Mouse (Mus musculus) midbrain, postnatal 0 days (tissue): ENCODE measurements around the gene Scamp3. TPM values are rescaled to one million over a fixed set of nuclear protein-coding genes. Genes with fewer than 3 reads are reported as not detected.

Experiments
- ATAC-seq: fragments of 200-750 bp; cut with Nextera tagmentation; 2 replicates; pipeline ENCODE4 v1.8.0; 2017; ENCODE audit warnings: moderate number of reproducible peaks, mild to moderate bottlenecking, moderate TSS enrichment, moderate library complexity; ENCODE audit not compliant: low FRiP score
- DNase-seq: peaks from one replicate; pipeline ENCODE4 v3.0.0-alpha.2; 2015; ENCODE audit warnings: low spot score
- H3K27ac ChIP-seq: fragments of 300-500 bp; sonication (generic); 2 replicates; pipeline ENCODE4 v1.5.1; 2014; ENCODE audit warnings: low read depth, mild to moderate bottlenecking, low read length, mixed read lengths
- H3K27me3 ChIP-seq: fragments of 300-500 bp; sonication (generic); 2 replicates; pipeline ENCODE4 v1.6.1; 2014; ENCODE audit warnings: low read length, control low read depth, mixed read lengths; ENCODE audit not compliant: insufficient read depth
- H3K36me3 ChIP-seq: fragments of 300-500 bp; sonication (generic); 2 replicates; pipeline ENCODE4 v1.6.1; 2014; ENCODE audit warnings: low read length, control low read depth, mixed read lengths; ENCODE audit not compliant: insufficient read depth
- H3K4me1 ChIP-seq: fragments of 300-500 bp; sonication (generic); 2 replicates; pipeline ENCODE4 v1.6.1; 2014; ENCODE audit warnings: mild to moderate bottlenecking, control low read depth, antibody characterized with exemption, low read length, mixed read lengths; ENCODE audit not compliant: insufficient read depth
- H3K4me2 ChIP-seq: fragments of 300-500 bp; sonication (generic); 2 replicates; pipeline ENCODE4 v1.6.1; 2014; ENCODE audit warnings: low read depth, mild to moderate bottlenecking, low read length, mixed read lengths; ENCODE audit not compliant: poor library complexity, severe bottlenecking
- H3K4me3 ChIP-seq: fragments of 300-500 bp; sonication (generic); 2 replicates; pipeline ENCODE4 v1.5.1; 2014; ENCODE audit warnings: low read depth, mild to moderate bottlenecking, low read length, moderate library complexity
- H3K9ac ChIP-seq: fragments of 300-500 bp; sonication (generic); replicated peaks from 2 replicates; pipeline ENCODE4 v1.6.1; 2014; ENCODE audit warnings: mild to moderate bottlenecking, low read length, moderate library complexity, mixed read lengths; ENCODE audit not compliant: poor library complexity, severe bottlenecking
- H3K9me3 ChIP-seq: fragments of 300-500 bp; sonication (generic); 2 replicates; pipeline ENCODE4 v1.6.1; 2016; ENCODE audit warnings: low read length, control low read depth
- CTCF ChIP-seq: IDR thresholded peaks from 2 replicates; pipeline ENCODE4 v1.5.1; 2016; ENCODE audit warnings: antibody characterized with exemption, mild to moderate bottlenecking
- WGBS: fragments of 180-500 bp; shearing (Covaris S2); extraction: QIAGEN DNeasy Blood & Tissue Kit; methylation state at CpG from one replicate; pipeline ENCODE4 v1.1.7; 2014; 5-methylcytosine and 5-hydroxymethylcytosine counted together
- polyA plus RNA-seq: library from polyadenylated mRNA; unstranded; fragments of >200 nt; fragmentation: Nextera tagmentation; extraction: Ambion mirVana; gene quantifications from 2 replicates; pipeline ENCODE4 v1.2.1, GENCODE M21; 2015
- total RNA-seq: library from RNA; depleted of rRNA; stranded (reverse); fragments of >200 nt; gene quantifications from 2 replicates; pipeline ENCODE4 v1.2.3, GENCODE M21; 2014

The Scamp3 gene
- total and polyA plus RNA-seq, 2 experiments from 2014 or later = 84.8 to 151 TPM

DNA sequence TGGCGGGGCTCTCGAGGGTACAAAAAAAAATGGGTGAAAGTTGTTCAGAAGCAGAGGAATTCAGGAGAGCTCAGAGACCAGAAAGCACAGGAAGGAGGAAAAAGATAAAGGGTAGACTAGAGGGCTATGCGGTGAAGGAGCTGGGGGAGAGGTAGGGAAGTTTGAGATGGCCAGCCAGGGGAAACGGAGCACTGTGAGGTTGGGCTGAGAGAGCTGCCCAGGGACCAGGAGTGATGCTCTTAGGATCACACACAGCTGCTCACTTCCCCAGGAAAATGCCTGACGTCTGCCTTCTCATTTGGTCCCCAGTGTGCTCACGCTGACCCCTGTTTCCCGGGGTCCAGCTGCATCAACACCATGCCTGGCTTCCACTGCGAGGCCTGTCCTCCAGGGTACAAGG lies 42.3 kb downstream of the Scamp3 start:
- no peak overlapping the region for H3K4me2 ChIP-seq
- WGBS = 50% methylated on average over 8 of the region's 8 CpGs
- ATAC-seq (no peak), DNase-seq (no peak)
- no peak overlapping the region for H3K27ac ChIP-seq
- H3K4me1 ChIP-seq = peaks cover 11% of the 10 kb centered on the region; the same call in 1 of the 2 replicates
- no peak overlapping the region for H3K4me3 ChIP-seq
- H3K27me3 ChIP-seq = no peaks in the 10 kb centered on the region
- H3K9ac ChIP-seq = no peak overlapping the region
- no peak for TF ChIP-seq CTCF
- no peaks in the 10 kb centered on the region for H3K9me3 ChIP-seq
- no peaks in the 10 kb centered on the region for H3K36me3 ChIP-seq

DNA sequence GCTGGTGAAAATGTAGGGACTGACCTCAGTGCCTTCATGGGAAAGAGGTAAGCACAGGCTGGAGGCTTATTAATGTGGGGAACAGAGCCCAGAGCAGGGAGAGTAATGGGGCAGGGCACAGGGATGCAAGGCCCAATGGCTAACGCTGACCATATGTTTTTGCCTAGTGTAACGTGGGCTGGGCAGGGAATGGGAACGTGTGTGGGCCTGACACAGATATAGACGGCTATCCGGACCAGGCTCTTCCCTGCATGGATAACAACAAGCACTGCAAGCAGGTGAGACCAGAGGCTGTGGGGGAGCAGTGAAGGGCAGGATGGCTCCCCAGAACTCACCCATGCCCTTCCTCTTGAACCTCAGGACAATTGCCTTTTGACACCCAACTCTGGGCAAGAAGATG lies 43.9 kb downstream of the Scamp3 start:
- ATAC-seq (no peak), DNase-seq (no peak)
- H3K27me3 ChIP-seq = no peaks in the 10 kb centered on the region
- no peak for TF ChIP-seq CTCF
- no peaks in the 10 kb centered on the region for H3K9me3 ChIP-seq
- no peak overlapping the region for H3K4me3 ChIP-seq
- no peaks in the 10 kb centered on the region for H3K36me3 ChIP-seq
- peaks cover 18% of the 10 kb centered on the region; the same call in 1 of the 2 replicates for H3K4me1 ChIP-seq
- H3K4me2 ChIP-seq = no peak overlapping the region
- 63% methylated on average over 5 of the region's 5 CpGs for WGBS
- H3K27ac ChIP-seq = no peak overlapping the region
- H3K9ac ChIP-seq = no peak overlapping the region

DNA sequence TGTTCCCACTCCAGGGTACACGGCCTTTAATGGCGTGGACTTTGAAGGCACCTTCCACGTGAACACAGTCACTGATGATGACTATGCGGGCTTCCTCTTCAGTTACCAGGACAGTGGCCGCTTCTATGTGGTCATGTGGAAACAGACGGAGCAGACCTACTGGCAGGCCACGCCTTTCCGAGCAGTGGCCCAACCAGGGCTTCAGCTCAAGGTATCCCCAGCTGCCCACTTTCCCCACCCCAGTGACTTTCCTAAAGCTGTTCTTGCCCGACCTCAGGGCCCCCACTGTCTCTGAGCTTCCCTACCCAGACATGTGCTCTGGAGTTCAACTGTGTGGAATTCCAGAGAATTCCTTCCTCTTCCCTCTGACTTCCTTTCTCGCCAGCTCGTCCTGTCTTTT lies 47.5 kb downstream of the Scamp3 start:
- Histone ChIP-seq H3K36me3 (no peaks in the 10 kb centered on the region), H3K4me2 (peak overlapping the region; percentile 85), H3K4me3 (peak overlapping the region; percentile 41), H3K27me3 (no peaks in the 10 kb centered on the region), H3K9ac (peak overlapping the region; percentile 39; the same call in 1 of the 2 replicates), H3K4me1 (peaks cover 26% of the 10 kb centered on the region; the same call in 1 of the 2 replicates), H3K9me3 (no peaks in the 10 kb centered on the region), H3K27ac (peak overlapping the region; percentile 80)
- 35% methylated on average over 11 of the region's 11 CpGs for WGBS
- no peak for TF ChIP-seq CTCF
- ATAC-seq = no peak
- no peak for DNase-seq

DNA sequence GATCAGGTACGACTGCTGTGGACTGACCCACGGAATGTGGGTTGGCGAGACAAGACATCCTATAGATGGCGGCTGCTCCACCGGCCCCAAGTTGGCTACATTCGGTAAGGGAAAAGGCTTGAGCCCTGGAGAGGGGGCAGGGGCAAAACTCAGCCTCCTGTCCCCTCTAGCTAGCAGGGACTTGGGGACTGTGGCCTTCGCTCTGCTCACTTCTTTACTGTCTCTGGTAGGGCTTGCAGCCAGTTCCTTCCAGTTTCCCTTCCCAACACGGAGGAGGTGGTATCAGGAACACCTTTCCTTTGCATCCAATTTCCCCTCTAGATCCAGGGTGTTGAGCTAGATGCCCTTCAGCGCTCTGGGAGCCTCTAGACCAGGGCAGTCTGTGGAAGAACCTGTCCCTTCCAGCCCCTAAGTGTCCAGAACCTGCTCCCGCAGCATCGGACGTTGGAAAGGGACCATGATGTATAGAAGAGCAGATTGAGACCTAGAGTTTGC lies 48.1 kb downstream of the Scamp3 start:
- H3K9ac ChIP-seq = peak overlapping the region; percentile 55
- ATAC-seq (no peak), DNase-seq (no peak)
- H3K27me3 ChIP-seq = no peaks in the 10 kb centered on the region
- peak overlapping the region; percentile 85 for H3K4me2 ChIP-seq
- H3K9me3 ChIP-seq = no peaks in the 10 kb centered on the region
- peak overlapping the region; percentile 80 for H3K27ac ChIP-seq
- WGBS = 17% methylated on average over 12 of the region's 12 CpGs
- H3K4me3 ChIP-seq = peak overlapping the region; percentile 41
- H3K36me3 ChIP-seq = no peaks in the 10 kb centered on the region
- H3K4me1 ChIP-seq = peaks cover 26% of the 10 kb centered on the region; the same call in 1 of the 2 replicates
- TF ChIP-seq CTCF = no peak

DNA sequence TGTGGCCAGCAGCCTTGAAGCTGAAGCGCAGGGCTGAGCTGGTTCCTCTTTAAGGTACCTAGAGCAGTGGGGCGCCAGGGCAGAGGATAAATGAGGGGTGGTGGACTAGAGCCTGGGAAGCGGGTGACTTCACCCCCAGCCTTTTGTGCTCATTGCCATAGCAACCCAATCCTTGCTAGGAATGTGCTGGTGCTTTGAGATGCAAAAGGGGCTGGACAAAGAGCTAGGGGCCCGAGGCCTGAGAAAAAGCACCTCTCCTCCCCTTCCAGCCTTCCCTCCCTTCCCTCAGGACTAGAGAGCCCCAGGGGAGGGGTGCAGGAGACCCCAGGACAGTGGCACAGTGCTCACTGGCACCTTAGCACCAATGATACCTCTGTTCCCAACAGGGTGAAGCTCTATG lies 48.6 kb downstream of the Scamp3 start:
- no peaks in the 10 kb centered on the region for H3K36me3 ChIP-seq
- peak overlapping the region; percentile 80 for H3K27ac ChIP-seq
- H3K9me3 ChIP-seq = no peaks in the 10 kb centered on the region
- peaks cover 26% of the 10 kb centered on the region; the same call in 1 of the 2 replicates for H3K4me1 ChIP-seq
- no peak for TF ChIP-seq CTCF
- H3K4me2 ChIP-seq = peak overlapping the region; percentile 85
- 14% methylated on average over 4 of the region's 4 CpGs for WGBS
- peak overlapping the region; percentile 41 for H3K4me3 ChIP-seq
- peak overlapping the region; percentile 55 for H3K9ac ChIP-seq
- ATAC-seq (peak; percentile 47), DNase-seq (peak; percentile 84)
- H3K27me3 ChIP-seq = no peaks in the 10 kb centered on the region

DNA sequence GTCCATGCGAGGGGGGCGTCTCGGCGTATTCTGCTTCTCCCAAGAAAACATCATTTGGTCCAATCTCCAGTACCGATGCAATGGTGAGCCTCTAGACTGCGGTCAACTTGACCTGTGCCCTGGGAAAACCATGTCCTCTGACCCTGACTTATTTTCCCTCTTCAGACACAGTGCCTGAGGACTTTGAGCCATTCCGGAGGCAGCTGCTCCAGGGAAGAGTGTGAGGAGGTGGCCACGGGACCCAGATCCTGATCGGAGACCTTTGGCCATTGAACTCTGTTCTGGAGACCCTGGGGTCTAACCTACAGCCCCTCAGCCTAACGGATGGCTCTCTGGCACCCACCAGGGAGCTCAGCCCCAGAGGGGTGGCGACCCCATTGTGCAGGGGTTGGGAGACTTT lies 49.1 kb downstream of the Scamp3 start:
- H3K9me3 ChIP-seq = no peaks in the 10 kb centered on the region
- H3K27me3 ChIP-seq = no peaks in the 10 kb centered on the region
- H3K36me3 ChIP-seq = no peaks in the 10 kb centered on the region
- ATAC-seq = no peak
- peak overlapping the region; percentile 55; the same call in 1 of the 2 replicates for H3K9ac ChIP-seq
- no peak for TF ChIP-seq CTCF
- 8% methylated on average over 11 of the region's 11 CpGs for WGBS
- H3K4me2 ChIP-seq = peak overlapping the region; percentile 85
- no peak for DNase-seq
- H3K4me1 ChIP-seq = peaks cover 26% of the 10 kb centered on the region; the same call in 1 of the 2 replicates
- peak overlapping the region; percentile 41 for H3K4me3 ChIP-seq
- peak overlapping the region; percentile 80 for H3K27ac ChIP-seq
